Mouse (Mus musculus) thymus, adult 2 months (tissue): ENCODE data around the gene Fam155a. TPM values are rescaled to one million over a fixed set of nuclear protein-coding genes. Genes with fewer than 3 reads are reported as not detected.
"Not testable (repeated sequence)": the region's sequence is repeated elsewhere in the genome, so short reads cannot be mapped to it uniquely, and the experiment has no call there.

ENCODE experiments used
- DNase-seq: peaks from one replicate; pipeline ENCODE4 v3.0.0; 2021
- H3K27ac ChIP-seq: fragments of 200-500 bp; 2 replicates; pipeline ENCODE4 v1.5.1; 2012; ENCODE audit warnings: low read length, control low read depth; ENCODE audit not compliant: control insufficient read depth, insufficient read depth
- H3K27me3 ChIP-seq: fragments of 200-500 bp; 2 replicates; pipeline ENCODE4 v1.6.1; 2012; ENCODE audit warnings: mild to moderate bottlenecking, low read length, moderate library complexity, mixed read lengths; ENCODE audit not compliant: control insufficient read depth, insufficient read depth
- H3K36me3 ChIP-seq: fragments of 200-500 bp; 2 replicates; pipeline ENCODE4 v1.6.1; 2012; ENCODE audit warnings: mild to moderate bottlenecking, low read length, moderate library complexity; ENCODE audit not compliant: control insufficient read depth, insufficient read depth
- H3K4me1 ChIP-seq: fragments of 200-500 bp; replicated peaks from 2 replicates; pipeline ENCODE4 v1.6.1; 2012; ENCODE audit warnings: low read length; ENCODE audit not compliant: control insufficient read depth, insufficient read depth
- H3K4me3 ChIP-seq: fragments of 200-500 bp; 2 replicates; pipeline ENCODE4 v1.5.1; 2012; ENCODE audit warnings: mild to moderate bottlenecking, low read length, control low read depth, moderate library complexity; ENCODE audit not compliant: control insufficient read depth, insufficient read depth
- CTCF ChIP-seq: fragments of 200-500 bp; IDR thresholded peaks from 2 replicates; pipeline ENCODE4 v1.5.1; 2012; ENCODE audit warnings: mild to moderate bottlenecking, control low read depth, low read length, moderate library complexity, borderline replicate concordance; ENCODE audit not compliant: control insufficient read depth, poor library complexity, insufficient read depth; ENCODE audit errors: extremely low read depth
- POLR2A ChIP-seq: fragments of 200-500 bp; IDR thresholded peaks from 2 replicates; pipeline ENCODE4 v1.6.1; 2012; ENCODE audit warnings: mild to moderate bottlenecking, low read length, control low read depth, moderate library complexity; ENCODE audit not compliant: control insufficient read depth, poor library complexity, insufficient read depth; ENCODE audit errors: extremely low read depth
- WGBS: fragments of 180-500 bp; shearing (Covaris S2); methylation state at CpG from one replicate; pipeline ENCODE4 v1.1.7; 2018; 5-methylcytosine and 5-hydroxymethylcytosine counted together
- polyA plus RNA-seq: library from polyadenylated mRNA; depleted of rRNA; stranded (reverse); fragments of >200 nt; gene quantifications from 2 replicates; pipeline ENCODE4 v1.2.3, GENCODE M21; 2012

The Fam155a gene
- polyA plus RNA-seq, 1 experiment = 0.09 TPM

DNA sequence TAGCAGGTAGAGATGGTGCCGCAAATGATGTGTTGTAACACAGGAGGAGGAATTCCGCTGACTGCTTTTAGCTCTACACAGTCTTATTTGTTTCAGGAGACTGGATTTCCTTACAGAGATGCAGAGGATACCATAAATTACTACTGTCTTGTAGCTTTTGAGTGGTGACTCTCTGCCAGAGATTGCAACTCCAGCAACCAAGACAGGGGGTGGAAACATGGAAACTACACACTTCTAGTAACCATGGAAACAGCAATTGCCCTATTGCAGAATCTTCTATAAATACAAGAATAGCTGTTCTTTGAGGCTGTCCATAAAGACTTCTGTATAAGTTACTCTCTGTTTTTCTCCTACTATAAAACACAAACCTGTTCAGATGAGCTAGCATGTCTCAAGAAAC, 76.2 kb downstream of the Fam155a start:
- no peak overlapping the region for H3K4me3 ChIP-seq
- TF ChIP-seq POLR2A (no peak), CTCF (no peak)
- no peak overlapping the region for H3K27ac ChIP-seq
- H3K36me3 ChIP-seq = no peaks in the 10 kb centered on the region
- H3K4me1 ChIP-seq = no peaks in the 10 kb centered on the region
- no peaks in the 10 kb centered on the region for H3K27me3 ChIP-seq
- 92% methylated on average over 2 of the region's 2 CpGs for WGBS
- no peak for DNase-seq

DNA sequence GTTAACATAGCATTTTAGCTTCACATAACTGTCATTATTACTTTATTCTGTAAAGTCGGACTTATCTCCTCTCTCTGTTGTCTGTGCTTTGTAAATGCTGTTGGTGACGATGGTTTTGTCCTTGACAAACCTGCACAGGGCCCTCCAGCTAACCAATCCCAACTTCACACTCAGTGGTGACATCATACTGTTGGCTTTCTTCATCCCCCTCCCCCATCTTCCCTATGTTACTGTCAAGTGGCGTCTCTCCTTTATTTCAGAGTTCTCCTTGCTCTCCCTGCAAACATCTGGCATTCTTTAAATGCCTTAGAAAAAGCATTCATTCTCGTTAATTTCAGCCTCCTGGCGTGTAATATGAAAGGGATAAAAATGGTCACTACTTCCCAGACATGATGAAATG, 78.6 kb downstream of the Fam155a start:
- no peak for TF ChIP-seq POLR2A
- TF ChIP-seq CTCF = no peak
- DNase-seq = no peak
- Histone ChIP-seq H3K27ac (no peak overlapping the region), H3K36me3 (no peaks in the 10 kb centered on the region), H3K4me3 (no peak overlapping the region), H3K27me3 (no peaks in the 10 kb centered on the region), H3K4me1 (no peaks in the 10 kb centered on the region)
- whole genome bisulfite sequencing = 74% methylated on average over 5 of the region's 5 CpGs

DNA sequence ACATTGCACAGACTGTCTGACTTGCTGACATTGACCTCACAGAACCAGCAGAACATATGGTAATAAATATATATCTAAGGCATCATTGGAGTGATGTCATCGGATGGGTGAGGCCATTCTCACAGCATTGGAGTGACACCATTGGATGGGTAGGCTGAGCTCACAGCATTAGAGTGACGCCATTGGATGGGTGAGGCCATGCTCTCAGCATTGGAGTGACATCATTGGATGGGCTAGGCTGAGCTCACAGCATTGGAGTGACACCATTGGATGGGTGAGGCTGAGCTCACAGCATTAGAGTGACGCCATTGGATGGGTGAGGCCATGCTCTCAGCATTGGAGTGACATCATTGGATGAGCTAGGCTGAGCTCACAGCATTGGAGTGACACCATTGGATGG, 110.9 kb downstream of the Fam155a start:
- H3K36me3 ChIP-seq, H3K4me3 ChIP-seq, DNase-seq, H3K27me3 ChIP-seq, H3K27ac ChIP-seq, H3K4me1 ChIP-seq: not testable (repeated sequence)
- WGBS = 93% methylated on average over 3 of the region's 3 CpGs

DNA sequence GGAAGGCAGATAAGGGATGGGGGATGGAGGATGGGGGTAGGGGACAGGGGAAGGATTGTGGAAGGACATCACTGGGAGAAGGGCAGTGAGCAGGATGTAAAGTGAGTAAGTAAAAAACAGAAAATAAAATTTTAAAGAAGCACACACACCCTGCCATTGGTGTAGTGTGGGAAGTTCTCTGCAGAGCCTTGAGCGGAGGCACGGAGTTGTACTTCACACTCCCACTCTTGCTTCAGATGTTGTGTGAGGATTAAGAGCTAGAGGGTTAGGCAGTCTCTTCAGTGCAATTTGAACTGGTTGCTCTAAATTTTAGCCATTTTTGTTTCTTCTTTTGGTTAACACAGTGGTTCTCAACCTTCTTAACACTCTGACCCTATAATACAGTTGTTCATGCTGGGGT, 114.1 kb downstream of the Fam155a start:
- no peaks in the 10 kb centered on the region for H3K4me1 ChIP-seq
- no peaks in the 10 kb centered on the region for H3K36me3 ChIP-seq
- WGBS = 100% methylated on average over 2 of the region's 2 CpGs
- TF ChIP-seq CTCF = no peak
- no peak for TF ChIP-seq POLR2A
- DNase-seq = no peak
- H3K4me3 ChIP-seq = no peak overlapping the region
- no peak overlapping the region for H3K27ac ChIP-seq
- no peaks in the 10 kb centered on the region for H3K27me3 ChIP-seq

DNA sequence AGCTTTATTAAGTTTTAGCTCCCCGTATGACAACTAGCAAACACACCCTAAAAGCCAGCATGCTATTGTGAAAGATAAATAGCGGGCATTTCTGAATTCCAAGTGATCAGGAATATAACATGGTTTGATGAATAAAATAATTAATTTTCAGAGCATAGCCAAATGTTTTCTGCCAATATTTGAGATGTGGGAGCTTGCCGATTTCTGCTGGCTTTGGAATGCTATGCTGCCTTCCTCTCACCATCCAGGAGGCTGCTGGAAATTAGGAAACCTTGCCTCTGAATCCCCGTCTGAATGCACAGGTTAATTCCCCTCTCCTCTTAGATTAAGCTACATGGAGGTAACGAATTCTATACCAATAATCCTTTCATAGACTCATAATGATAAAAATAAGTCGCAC, 116.1 kb downstream of the Fam155a start:
- Histone ChIP-seq H3K27ac (no peak overlapping the region), H3K36me3 (no peaks in the 10 kb centered on the region), H3K4me3 (no peak overlapping the region), H3K4me1 (no peaks in the 10 kb centered on the region), H3K27me3 (no peaks in the 10 kb centered on the region)
- 90% methylated on average over 6 of the region's 6 CpGs for WGBS
- TF ChIP-seq POLR2A (no peak), CTCF (no peak)
- no peak for DNase-seq

DNA sequence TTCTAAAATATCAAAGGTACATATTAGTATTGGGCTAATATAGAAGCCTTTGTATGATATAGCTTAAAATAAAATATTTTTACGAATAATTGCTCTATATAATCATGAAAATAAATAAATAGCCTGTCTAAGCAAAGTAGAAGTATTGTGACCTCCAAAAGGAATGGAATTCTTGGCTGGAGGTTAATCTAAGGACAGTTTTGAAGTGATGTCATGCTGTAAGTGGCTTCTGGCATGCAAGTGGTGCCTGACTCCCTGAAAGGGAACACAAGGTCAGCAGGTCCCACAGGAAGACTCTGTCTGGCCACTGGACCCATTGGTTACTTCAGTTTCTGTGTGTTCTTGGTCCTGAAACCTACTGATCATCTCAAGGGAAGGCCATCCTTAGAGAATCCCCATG, 117.3 kb downstream of the Fam155a start:
- DNase-seq = no peak
- Histone ChIP-seq H3K4me1 (no peaks in the 10 kb centered on the region), H3K4me3 (no peak overlapping the region), H3K27me3 (no peaks in the 10 kb centered on the region), H3K36me3 (no peaks in the 10 kb centered on the region), H3K27ac (no peak overlapping the region)
- TF ChIP-seq POLR2A = no peak
- TF ChIP-seq CTCF = no peak
- WGBS = 60% methylated on average over 1 of the region's 1 CpGs

DNA sequence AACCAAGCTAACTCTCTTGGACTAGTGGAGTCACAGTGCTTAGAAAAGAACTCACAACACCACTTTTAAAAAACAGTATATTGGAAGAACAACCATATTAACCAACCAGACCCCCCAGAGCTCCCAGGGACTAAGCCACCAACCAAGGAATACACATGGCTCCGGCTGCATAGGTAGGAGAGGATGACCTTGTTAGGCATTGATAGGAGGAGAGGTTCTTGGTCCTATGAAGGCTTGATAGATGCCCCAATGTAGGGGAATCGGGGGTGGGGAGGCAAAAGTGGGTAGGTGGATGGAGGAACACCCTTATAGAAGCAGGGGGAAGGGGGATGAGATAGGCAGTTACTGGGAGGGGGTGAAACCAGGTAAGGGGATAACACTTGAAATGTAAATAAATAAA, 132.8 kb downstream of the Fam155a start:
- no peak for TF ChIP-seq CTCF
- TF ChIP-seq POLR2A = no peak
- Histone ChIP-seq H3K36me3 (no peaks in the 10 kb centered on the region), H3K4me3 (no peak overlapping the region), H3K27ac (no peak overlapping the region), H3K27me3 (no peaks in the 10 kb centered on the region), H3K4me1 (no peaks in the 10 kb centered on the region)
- 86% methylated on average over 2 of the region's 2 CpGs for WGBS
- DNase-seq = no peak
